Mouse (Mus musculus) midbrain, embryonic 10.5 days (tissue): Measurements from ENCODE around the gene Camk2n2. TPM values are rescaled to one million over a fixed set of nuclear protein-coding genes. Genes with fewer than 3 reads are reported as not detected.

Experiments
- DNase-seq: peaks from one replicate; pipeline ENCODE4 v3.0.0-alpha.2; 2017; ENCODE audit warnings: low spot score
- H3K27ac ChIP-seq: fragments of 300-500 bp; sonication (generic); replicated peaks from 2 replicates; pipeline ENCODE4 v1.5.1; 2016; ENCODE audit warnings: mild to moderate bottlenecking
- H3K27me3 ChIP-seq: fragments of 300-500 bp; sonication (generic); 2 replicates; pipeline ENCODE4 v1.6.1; 2016; ENCODE audit warnings: low read depth, mild to moderate bottlenecking; ENCODE audit not compliant: poor library complexity, severe bottlenecking
- H3K36me3 ChIP-seq: fragments of 300-500 bp; sonication (generic); 2 replicates; pipeline ENCODE4 v1.6.1; 2016; ENCODE audit warnings: mild to moderate bottlenecking, moderate library complexity
- H3K4me1 ChIP-seq: fragments of 300-500 bp; sonication (generic); 2 replicates; pipeline ENCODE4 v1.6.1; 2016
- H3K4me3 ChIP-seq: fragments of 300-500 bp; sonication (generic); 2 replicates; pipeline ENCODE4 v1.5.1; 2016; ENCODE audit warnings: mild to moderate bottlenecking, moderate library complexity
- H3K9me3 ChIP-seq: fragments of 300-500 bp; sonication (generic); replicated peaks from 2 replicates; pipeline ENCODE4 v1.6.1; 2016; ENCODE audit warnings: mild to moderate bottlenecking
- WGBS: fragments of 180-500 bp; shearing (Covaris S2); methylation state at CpG from one replicate; pipeline ENCODE4 v1.1.7; 2016; 5-methylcytosine and 5-hydroxymethylcytosine counted together
- polyA plus RNA-seq: library from polyadenylated mRNA; unstranded; fragments of >200 nt; fragmentation: Nextera tagmentation; extraction: Ambion mirVana; gene quantifications from 2 replicates; pipeline ENCODE4 v1.2.1, GENCODE M21; 2016

The Camk2n2 gene
- polyA plus RNA-seq, 1 experiment from 2014 or later = 3.1 TPM

DNA sequence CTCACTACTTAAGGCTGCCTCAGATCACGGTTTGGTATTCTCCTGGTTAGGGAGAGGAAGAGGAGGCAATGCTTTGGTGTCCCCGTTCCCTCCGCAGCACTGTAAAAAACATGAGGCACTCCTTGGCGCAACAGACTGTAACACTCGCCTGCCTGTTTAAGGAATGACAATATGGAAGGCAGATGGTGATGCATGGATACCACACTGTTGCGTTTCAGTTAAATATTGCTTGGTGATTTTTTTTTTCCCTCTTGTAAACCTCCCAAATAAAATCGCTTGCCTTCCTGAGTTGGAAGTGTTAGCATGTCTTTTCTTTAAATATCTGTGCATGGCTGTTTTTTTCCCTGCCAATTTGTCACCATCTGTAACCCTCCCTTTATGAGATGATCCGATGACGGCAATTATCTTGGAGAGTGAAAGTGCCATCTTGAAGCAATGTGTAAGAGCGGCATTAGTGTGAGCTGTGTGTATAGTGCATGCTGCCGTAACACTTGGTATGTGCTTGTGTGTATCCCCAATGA is 7.8 kb upstream of the Camk2n2 start:
- WGBS = 61% methylated on average over 11 of the region's 11 CpGs
- H3K4me1 ChIP-seq = peaks cover 18% of the 10 kb centered on the region
- no peaks in the 10 kb centered on the region for H3K9me3 ChIP-seq
- H3K27ac ChIP-seq = no peak overlapping the region
- no peak for DNase-seq
- peaks cover 32% of the 10 kb centered on the region for H3K27me3 ChIP-seq
- 0 out of 2 replicates have a peak, but pooled peaks cover 6% of the 10 kb centered on the region for H3K36me3 ChIP-seq
- peak overlapping the region; percentile 76; the same call in 1 of the 2 replicates for H3K4me3 ChIP-seq

DNA sequence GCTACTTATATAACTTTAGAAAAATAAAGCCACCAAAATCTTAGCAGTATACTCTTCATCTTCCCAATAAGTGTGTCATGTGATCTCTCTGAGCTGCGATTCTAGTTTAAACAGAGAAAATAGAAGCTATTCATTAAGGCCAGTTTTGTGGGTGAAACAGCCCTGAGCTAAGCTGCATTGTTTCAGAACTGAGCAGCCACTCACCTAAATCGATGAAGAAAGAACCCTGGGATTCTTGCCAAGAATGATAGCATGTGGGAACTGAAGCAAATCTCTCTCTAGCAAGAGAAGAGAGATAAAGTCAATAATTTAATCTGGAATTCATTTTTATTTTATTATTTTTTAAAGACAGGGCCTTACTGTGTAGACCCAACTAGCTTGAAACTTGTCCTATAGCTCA is 2.1 kb upstream of the Camk2n2 start:
- Histone ChIP-seq H3K4me3 (no peak overlapping the region), H3K36me3 (peaks cover 7% of the 10 kb centered on the region; the same call in 1 of the 2 replicates), H3K27ac (no peak overlapping the region), H3K9me3 (no peaks in the 10 kb centered on the region), H3K27me3 (peaks cover 28% of the 10 kb centered on the region), H3K4me1 (peaks cover 45% of the 10 kb centered on the region)
- no peak for DNase-seq
- WGBS = 63% methylated on average over 2 of the region's 2 CpGs

DNA sequence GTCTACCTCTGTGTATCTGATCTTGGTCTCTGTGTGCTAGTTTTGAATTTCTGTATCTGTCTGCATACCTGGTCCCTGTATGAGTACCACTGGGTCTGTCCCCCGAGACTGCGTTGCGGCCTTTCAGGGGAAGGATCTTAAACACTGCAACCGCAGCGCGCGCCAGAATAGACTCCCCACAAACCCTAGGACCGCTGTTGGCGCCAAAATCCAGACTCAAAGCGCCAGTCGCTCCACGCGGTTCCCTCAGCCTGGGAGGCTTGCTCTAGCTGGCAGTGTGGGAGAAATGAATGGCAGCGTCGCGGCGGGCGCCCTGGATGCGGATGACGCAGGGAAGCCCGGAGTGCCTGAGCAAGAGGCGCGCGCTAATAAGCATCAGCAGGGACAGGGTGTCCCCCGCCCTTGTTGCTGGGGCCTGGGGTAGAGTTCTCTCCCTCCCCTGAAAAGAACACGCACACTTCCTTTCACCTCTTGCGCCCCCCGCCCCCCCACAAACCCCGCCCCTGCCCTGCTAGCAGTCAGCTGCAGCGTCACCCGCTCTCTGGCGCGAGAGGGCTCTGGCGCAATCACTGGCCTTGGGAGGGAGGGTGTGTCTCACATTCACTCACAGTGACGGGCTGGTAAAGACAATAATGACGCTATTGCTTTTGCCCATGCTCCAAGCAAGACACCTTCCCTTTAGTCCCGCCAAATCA is 1.1 kb upstream of the Camk2n2 start:
- H3K36me3 ChIP-seq = peaks cover 15% of the 10 kb centered on the region
- peak overlapping the region; percentile 95 for H3K27ac ChIP-seq
- H3K4me1 ChIP-seq = peaks cover 45% of the 10 kb centered on the region
- H3K27me3 ChIP-seq = peaks cover 27% of the 10 kb centered on the region
- H3K4me3 ChIP-seq = peak overlapping the region; percentile 86
- WGBS = under 1% methylated on average over 35 of the region's 37 CpGs
- H3K9me3 ChIP-seq = no peaks in the 10 kb centered on the region
- peak; percentile 78 for DNase-seq

DNA sequence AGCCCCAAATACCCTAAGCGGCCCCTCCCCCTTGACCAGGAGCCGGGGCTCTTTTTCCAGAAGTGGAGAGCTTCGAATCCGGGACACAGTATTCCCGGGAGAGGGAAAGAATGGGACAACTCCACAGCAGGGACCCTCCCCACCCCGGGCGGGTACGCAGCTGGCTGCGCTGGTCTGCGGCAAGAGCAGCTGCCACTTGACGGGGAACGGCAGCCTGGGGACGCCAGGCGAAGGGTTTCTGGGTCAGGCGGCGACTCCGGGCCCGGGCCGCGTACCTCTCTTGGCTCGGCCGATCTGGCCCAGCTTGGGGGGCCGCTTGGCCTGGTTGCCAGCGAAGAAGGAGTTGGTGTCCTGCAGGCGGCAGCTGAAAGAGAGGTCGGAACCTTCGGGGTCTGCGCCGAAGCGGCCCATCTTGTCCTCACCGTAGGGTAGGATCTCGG is 316 bp downstream of the Camk2n2 start:
- peak; percentile 77 for DNase-seq
- peak overlapping the region; percentile 86 for H3K4me3 ChIP-seq
- peaks cover 20% of the 10 kb centered on the region for H3K36me3 ChIP-seq
- WGBS = under 1% methylated on average over 32 of the region's 32 CpGs
- H3K27ac ChIP-seq = peak overlapping the region; percentile 95
- H3K4me1 ChIP-seq = peaks cover 45% of the 10 kb centered on the region
- H3K9me3 ChIP-seq = no peaks in the 10 kb centered on the region
- peaks cover 27% of the 10 kb centered on the region for H3K27me3 ChIP-seq

DNA sequence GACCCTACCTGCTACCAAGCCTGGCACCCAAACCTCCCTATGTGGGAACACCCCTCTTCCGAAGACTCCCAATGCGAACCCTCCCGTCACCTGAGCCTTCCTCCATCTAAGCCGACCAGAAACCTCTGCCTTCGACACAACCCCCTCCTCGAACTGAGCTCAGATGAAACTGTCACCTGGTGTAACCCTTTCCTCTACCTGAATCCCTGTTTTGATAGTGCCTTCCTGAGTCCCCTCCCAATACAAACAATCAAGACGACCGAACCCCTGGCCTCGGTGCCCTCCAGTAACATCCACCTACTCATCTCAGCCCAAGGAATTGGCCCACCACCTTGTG is 720 bp downstream of the Camk2n2 start:
- peak overlapping the region; percentile 95 for H3K27ac ChIP-seq
- no peak for DNase-seq
- peaks cover 20% of the 10 kb centered on the region for H3K36me3 ChIP-seq
- no peaks in the 10 kb centered on the region for H3K9me3 ChIP-seq
- 0% methylated on average over 9 of the region's 9 CpGs for WGBS
- H3K4me3 ChIP-seq = peak overlapping the region; percentile 86
- H3K27me3 ChIP-seq = peaks cover 27% of the 10 kb centered on the region
- peaks cover 45% of the 10 kb centered on the region for H3K4me1 ChIP-seq

DNA sequence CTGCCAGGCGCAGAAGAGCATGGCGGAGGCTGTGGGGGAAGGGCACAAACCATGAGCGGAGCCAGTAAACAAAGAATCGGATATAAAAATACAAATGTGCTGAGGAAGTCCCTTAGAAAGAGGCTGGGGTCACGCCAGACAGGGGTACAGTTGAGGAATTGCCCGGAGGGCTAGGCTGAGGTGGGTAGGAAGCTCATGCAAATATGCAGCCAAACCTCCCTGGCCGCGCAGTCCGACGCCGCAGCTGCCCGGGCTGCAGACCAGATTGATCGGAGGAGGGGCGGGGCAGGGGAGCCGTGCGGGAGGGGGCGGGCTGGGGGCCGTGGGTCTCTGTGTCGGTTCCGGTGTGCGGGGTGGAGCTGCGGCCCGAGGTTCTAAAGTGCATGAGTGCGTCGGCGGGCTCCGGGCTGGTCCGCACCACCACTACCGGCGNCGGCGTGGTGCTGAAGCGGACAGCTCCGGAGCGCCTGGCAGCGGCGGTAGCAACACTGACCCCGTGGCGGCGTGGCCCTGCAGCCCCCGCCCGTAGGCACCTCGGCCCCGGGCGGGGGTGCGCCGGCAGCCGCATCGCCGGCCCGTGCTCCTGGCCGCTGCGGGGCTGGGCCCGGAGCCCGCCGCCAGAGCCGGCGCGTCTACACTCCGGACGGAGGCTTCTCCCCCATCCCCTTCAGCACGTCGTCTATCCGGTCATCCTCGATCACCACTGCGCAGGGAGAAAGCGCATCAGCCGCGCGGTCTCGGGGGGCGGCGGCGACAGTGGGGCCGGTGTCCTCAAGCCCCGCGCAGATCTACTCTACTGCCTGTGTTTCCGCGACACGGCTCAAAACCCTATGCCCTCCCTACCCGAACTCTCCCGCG is 1.3 kb downstream of the Camk2n2 start:
- peak overlapping the region; percentile 86 for H3K4me3 ChIP-seq
- H3K36me3 ChIP-seq = peaks cover 20% of the 10 kb centered on the region
- peaks cover 45% of the 10 kb centered on the region for H3K4me1 ChIP-seq
- DNase-seq = peak; percentile 68
- WGBS = 2% methylated on average over 82 of the region's 83 CpGs
- peaks cover 27% of the 10 kb centered on the region for H3K27me3 ChIP-seq
- H3K9me3 ChIP-seq = no peaks in the 10 kb centered on the region
- H3K27ac ChIP-seq = peak overlapping the region; percentile 95

DNA sequence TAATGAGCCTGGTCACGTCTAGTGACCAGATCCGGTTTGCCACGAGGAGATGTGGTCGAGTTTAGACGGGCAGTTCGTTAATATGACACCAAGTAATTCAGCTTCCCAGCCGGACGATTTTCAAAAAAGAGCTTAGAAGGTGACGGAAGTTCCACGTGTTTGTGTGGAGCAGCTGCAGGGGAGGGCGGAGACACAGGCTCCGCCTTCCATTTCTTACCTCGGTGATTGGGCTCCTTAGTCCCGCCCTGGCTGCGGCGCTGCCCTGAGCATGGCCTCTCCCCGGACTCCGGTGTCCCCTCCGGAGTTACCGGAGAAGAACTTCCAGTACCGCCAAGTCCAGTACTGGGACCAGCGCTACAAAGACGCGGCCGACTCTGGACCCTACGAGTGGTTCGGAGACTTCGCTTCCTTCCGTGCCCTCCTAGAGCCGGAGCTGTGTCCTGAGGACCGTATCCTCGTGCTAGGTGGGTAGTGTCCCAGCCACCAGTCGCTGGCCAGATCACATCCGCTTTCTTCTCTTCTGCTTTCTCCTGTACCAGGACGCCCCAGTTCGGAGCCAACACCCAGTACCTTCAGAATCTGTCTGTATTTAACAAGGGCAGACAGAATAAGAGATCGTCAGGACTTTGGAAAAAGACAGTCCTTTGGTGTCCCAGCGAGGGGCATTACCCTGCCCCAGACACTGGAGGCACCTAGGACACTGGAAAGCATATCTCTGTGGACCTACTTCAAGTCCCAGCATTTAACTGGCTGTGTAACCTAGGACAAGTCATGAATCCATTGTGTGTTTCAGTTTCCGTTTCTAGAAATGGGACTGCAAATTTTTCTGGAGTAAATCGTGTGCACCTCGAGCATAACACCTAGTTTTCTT is 9.5 kb downstream of the Camk2n2 start, which contains the start of the genes Eef1akmt4, Gm49333 and Alg3:
TSS of gene Eef1akmt4 (plus strand) at position 237 of the 871 bp plus-strand sequence.
TSS of gene Gm49333 (plus strand) at position 254 of the 871 bp plus-strand sequence.
TSS of gene Alg3 (minus strand) at position 379 of the 871 bp plus-strand sequence.
- no peaks in the 10 kb centered on the region for H3K27me3 ChIP-seq
- peak within 1 kb of the TSS; percentile 96 for H3K27ac ChIP-seq
- 2% methylated on average over 41 of the region's 41 CpGs for WGBS
- H3K9me3 ChIP-seq = no peaks in the 10 kb centered on the region
- peak within 1 kb of the TSS; percentile 91 for H3K4me3 ChIP-seq
- peaks cover 33% of the 10 kb centered on the region for H3K36me3 ChIP-seq
- DNase-seq = peak; percentile 90
- H3K4me1 ChIP-seq = peaks cover 37% of the 10 kb centered on the region

DNA sequence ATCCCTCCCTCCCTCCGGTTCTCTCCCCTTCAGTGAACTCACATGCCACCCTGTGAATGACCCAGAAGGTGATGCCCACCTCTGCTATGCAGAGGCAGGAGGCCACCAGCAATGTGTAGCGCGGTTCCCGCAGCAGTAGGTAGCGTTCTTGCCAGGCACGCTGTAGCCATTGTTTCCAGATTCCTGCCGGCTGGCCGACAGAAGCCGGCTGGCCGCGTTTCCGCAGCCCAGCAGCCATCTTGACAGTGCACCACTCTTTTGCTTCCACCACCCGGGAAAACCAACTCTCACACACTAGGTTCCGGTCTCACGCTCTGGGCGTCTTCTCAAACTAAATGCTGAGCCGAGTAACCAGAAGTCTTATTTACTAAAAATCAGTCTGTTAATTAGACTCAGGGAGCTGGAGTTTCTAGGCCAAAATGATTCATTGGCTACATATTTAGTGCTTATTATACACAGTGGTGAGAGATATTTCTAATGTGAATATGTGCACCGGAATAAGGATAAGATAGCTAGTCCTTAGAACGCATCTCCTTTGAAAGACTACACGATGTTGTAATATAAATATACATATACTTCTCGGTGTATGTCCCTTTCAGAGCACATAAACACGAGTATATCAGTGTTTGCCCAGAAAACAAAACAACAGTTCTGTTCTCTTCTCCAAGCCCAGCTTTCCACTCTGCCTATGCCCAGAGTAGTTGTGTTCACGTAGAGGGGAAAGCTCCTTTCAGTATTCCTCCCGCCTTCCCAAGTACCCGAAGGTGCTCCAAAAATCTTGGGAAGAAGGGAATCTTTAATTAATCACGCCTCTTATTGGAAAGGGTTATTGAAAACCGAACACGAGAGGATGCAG is 10.4 kb downstream of the Camk2n2 start:
- DNase-seq = peak; percentile 83
- peak overlapping the region; percentile 91 for H3K4me3 ChIP-seq
- peak overlapping the region; percentile 96 for H3K27ac ChIP-seq
- H3K4me1 ChIP-seq = peaks cover 37% of the 10 kb centered on the region
- H3K36me3 ChIP-seq = peaks cover 37% of the 10 kb centered on the region
- no peaks in the 10 kb centered on the region for H3K9me3 ChIP-seq
- H3K27me3 ChIP-seq = no peaks in the 10 kb centered on the region
- under 1% methylated on average over 28 of the region's 28 CpGs for WGBS

DNA sequence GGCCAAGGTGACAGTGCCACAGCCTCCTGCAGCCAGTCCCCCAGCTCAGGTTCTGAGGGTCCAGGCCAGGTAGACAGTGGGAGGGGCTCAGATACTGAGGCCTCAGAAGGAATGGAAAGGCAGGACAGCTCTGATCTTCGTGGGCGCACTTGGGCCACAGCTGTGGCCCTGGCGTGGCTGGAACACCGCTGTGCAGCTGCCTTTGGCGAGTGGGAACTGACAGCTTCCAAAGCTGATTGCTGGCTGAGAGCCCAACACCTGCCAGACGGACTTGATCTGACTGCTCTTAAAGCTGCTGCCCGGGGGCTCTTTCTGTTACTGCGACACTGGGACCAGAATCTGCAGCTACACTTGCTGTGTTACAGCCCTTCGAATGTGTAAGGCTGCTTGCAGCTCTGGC is 16.4 kb downstream of the Camk2n2 start:
- Histone ChIP-seq H3K36me3 (peaks cover 56% of the 10 kb centered on the region), H3K27me3 (no peaks in the 10 kb centered on the region), H3K4me3 (no peak overlapping the region), H3K27ac (no peak overlapping the region), H3K9me3 (no peaks in the 10 kb centered on the region), H3K4me1 (peaks cover 15% of the 10 kb centered on the region)
- DNase-seq = no peak
- WGBS = 89% methylated on average over 9 of the region's 9 CpGs

DNA sequence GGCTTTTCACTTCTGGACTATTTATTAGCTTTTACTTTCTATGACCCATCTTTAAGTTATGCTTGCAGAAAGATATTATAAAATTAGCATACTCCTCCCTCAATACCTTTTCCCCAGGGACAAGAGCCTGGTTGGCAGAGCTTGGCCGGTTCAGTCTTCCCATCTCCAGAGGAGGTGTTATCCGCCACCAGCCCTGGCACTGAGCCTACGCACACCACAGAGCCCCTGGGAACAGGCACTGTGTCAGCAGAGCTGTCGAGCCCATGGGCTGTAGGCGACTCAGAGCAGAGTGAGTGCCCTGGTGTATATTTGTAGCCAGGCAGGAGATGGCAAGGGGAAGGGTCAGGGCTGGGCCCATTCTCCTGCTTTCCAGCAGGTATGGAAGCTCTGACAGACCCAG is 20.6 kb downstream of the Camk2n2 start:
- H3K9me3 ChIP-seq = no peaks in the 10 kb centered on the region
- WGBS = 81% methylated on average over 5 of the region's 5 CpGs

DNA sequence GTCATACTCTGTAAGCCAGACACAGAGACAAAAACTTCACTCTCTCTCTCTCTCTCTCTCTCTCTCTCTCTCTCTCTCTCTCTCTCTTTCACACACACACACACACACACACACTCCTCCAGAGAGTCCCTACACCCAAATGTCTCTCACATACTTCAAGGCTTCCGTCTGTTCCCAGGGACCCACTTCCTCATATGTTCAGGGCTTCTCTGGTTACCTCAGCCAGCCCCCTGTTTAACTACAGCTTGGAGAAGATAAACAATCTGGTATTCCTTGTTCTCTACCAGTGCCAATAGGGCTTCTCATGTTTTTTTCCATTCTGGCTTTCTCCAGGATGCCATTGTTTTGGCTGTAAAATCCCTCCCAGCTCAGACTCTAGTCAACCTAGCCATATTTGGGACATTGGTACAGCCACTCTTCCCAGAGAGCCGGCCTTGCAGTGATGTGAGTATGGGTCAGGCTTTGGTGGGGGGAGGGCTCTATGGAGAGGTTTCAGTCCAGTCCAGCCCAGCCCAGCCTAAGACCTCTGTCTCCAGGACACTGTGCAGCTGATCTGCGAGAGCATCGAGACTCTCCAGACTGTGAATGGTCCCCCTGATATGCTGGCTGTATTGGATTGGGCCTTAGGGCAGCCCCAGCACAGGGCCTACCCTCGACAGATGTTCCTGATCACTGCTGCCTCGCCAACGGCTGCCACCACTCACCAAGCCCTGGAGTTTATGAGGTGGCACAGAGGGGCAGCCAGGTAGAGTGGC is 24.2 kb downstream of the Camk2n2 start:
- 71% methylated on average over 7 of the region's 7 CpGs for WGBS
- no peaks in the 10 kb centered on the region for H3K36me3 ChIP-seq
- no peaks in the 10 kb centered on the region for H3K4me1 ChIP-seq
- no peak for DNase-seq
- H3K9me3 ChIP-seq = no peaks in the 10 kb centered on the region
- peaks cover 44% of the 10 kb centered on the region for H3K27me3 ChIP-seq
- H3K27ac ChIP-seq = no peak overlapping the region
- no peak overlapping the region for H3K4me3 ChIP-seq

More for the DNA sequence above, 20.6 kb downstream of the Camk2n2 start:
- Histone ChIP-seq H3K4me1 (no peaks in the 10 kb centered on the region), H3K4me3 (no peak overlapping the region), H3K36me3 (peaks cover 19% of the 10 kb centered on the region), H3K27ac (no peak overlapping the region), H3K27me3 (peaks cover 8% of the 10 kb centered on the region)
- no peak for DNase-seq
